Mouse (Mus musculus) brown adipose tissue, adult 24 weeks (tissue): ENCODE data around the gene Rab3c. TPM values are rescaled to one million over a fixed set of nuclear protein-coding genes. Genes with fewer than 3 reads are reported as not detected.

Experiments used
- H3K27ac ChIP-seq: fragments of 200-500 bp; replicated peaks from 2 replicates; pipeline ENCODE4 v1.5.1; 2012; ENCODE audit warnings: low read depth, mild to moderate bottlenecking, low read length
- H3K4me1 ChIP-seq: fragments of 200-500 bp; 2 replicates; pipeline ENCODE4 v1.6.1; 2012; ENCODE audit warnings: low read length, mixed read lengths; ENCODE audit not compliant: control insufficient read depth, insufficient read depth, insufficient read length
- H3K4me3 ChIP-seq: fragments of 200-500 bp; 2 replicates; pipeline ENCODE4 v1.5.1; 2012; ENCODE audit warnings: low read depth, mild to moderate bottlenecking, low read length, moderate library complexity; ENCODE audit not compliant: insufficient read depth
- polyA plus RNA-seq: library from polyadenylated mRNA; stranded (reverse); fragments of >200 nt; gene quantifications from 2 replicates; pipeline ENCODE4 v1.2.4, GENCODE M21; 2012; ENCODE audit not compliant: missing spikeins, insufficient read depth, insufficient read length

Rab3c gene
- polyA plus RNA-seq, 1 experiment = not detected

DNA sequence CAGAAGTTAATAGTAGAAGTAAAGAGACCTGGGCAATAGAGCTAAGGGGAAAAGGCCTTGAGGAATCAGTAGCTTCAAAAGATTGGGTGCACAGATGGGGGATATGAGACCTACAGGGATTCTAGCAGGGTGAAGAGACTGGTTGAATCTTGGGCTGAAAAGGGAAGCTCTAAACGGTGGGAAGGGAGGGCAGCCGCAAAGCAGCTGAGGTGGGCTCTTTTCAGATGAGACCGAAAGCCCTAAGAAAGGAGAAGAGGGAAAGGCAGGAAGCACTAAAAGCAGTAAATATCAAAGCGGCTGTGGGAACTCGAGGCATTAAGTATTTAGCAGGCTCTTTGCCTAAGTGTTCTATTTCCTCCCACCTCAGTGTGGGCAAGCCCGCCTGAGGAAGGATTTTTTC, 248.9 kb downstream of the Rab3c start:
- Histone ChIP-seq H3K4me3 (no peak overlapping the region), H3K4me1 (no peaks in the 10 kb centered on the region), H3K27ac (no peak overlapping the region)

- no peaks in the 10 kb centered on the region for H3K4me1 ChIP-seq
- H3K4me3 ChIP-seq = no peak overlapping the region
- H3K27ac ChIP-seq = no peak overlapping the region
These were observed 249.7 kb downstream of the Rab3c start for GRCm38 (mm10) chr13:110031061-110031460.

DNA sequence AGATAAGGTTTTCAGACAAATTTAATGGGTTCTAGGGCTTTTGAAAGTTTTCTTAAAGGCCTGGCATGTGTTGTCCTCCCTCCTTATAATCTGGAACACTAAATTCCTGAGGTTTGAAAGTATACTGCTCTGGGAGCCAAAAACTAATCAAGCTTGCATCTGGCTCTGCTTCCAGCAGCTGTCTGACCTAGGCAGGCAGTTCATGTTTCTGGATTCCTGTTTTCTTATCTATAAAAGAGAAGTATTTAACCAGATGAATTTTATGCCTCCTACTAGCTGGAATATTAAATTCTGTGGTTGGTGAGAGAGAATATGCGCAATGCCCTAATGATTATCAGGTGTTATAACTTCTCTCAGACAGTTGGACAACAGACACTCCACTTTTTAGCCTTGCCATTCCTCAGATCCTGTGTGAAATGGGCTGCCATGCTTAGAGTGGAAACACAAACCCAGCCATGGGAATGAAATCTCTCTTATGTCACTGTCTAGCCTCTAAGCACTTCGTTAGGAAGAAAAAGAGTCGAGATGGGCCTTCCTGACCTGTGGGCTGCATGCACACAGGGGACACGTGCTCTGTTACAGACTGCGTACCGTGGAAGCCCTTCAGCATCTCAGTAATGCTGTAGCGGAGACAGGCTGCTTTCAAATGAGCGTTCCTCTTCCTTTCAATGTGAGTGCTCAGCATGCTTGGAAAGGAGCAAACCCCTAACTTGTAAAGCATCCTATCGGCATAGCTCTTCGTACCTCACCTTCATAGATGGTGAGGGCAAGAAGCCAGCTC, 256.2 kb downstream of the Rab3c start:
- no peak overlapping the region for H3K27ac ChIP-seq
- H3K4me1 ChIP-seq = no peaks in the 10 kb centered on the region
- H3K4me3 ChIP-seq = no peak overlapping the region

DNA sequence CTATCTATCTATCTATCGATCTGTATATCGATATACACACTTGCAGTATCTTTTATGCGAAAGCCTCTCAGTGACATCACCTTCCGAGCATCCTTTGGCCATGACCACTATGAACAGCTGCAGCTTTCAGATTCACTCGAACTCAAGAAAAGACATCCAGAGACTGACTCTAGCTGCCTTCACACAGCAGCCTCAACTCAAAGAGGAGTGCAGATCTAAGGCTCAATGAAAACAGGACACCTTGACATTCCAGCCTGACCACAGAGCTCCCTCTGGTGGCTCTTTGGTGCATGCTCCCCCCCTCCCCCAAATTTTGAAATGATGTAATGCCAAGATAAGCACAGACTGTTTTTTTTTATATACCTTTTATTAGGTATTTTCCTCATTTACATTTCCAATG, 257.8 kb downstream of the Rab3c start:
- no peak overlapping the region for H3K4me3 ChIP-seq
- no peak overlapping the region for H3K27ac ChIP-seq
- H3K4me1 ChIP-seq = no peaks in the 10 kb centered on the region

- H3K27ac ChIP-seq = no peak overlapping the region
- H3K4me3 ChIP-seq = no peak overlapping the region
- no peaks in the 10 kb centered on the region for H3K4me1 ChIP-seq
These were observed 261.0 kb downstream of the Rab3c start for GRCm38 (mm10) chr13:110019774-110020173.

GRCm38 (mm10) chr13:110018941-110019743, 261.7 kb downstream of the Rab3c start:
- H3K27ac ChIP-seq = peak overlapping the region; percentile 89
- H3K4me1 ChIP-seq = no peaks in the 10 kb centered on the region
- peak overlapping the region; percentile 60 for H3K4me3 ChIP-seq

DNA sequence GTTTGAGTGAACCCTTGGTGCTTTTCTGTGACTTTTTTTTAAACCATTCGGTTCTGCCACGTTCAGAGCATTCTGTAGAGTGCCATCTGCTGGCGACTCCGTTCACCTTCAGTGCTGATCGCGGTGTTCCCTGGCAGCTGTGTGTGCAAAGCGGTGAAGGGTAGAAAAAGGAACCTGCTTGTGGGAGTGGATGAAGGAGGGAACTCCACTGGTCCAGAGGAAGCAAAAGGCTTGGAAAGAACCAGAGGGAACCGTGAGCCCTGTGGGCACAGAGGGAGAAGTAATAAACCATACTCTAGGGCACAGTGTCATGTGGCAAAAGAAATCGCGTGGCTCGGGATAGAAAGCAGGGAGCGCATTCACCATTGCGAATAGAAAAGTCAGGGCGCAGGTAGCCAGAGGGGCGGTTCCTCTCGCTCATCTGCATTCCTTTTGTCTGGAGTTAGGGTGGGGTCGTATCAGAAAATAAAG, 262.3 kb downstream of the Rab3c start:
- H3K27ac ChIP-seq = peak overlapping the region; percentile 89
- H3K4me1 ChIP-seq = no peaks in the 10 kb centered on the region
- peak overlapping the region; percentile 60 for H3K4me3 ChIP-seq

DNA sequence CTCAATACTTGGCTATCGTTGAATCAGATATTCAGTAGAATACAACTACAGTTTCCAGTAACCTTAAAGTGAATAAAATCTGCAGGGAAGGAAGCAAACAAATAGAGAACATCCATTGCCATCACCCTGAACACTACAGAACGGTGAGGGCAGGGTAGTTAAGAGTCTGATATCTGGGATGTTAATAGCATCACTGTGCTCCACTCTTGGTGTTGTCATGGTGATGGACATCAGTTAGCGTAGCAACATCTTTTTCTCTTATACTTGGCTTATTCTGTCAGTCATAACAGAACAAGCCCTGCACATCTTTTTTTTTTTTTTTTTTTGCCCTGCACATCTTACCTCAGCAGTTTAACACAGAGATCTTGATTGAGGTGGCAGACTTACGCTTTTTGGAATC, 268.8 kb downstream of the Rab3c start:
- Histone ChIP-seq H3K4me1 (no peaks in the 10 kb centered on the region), H3K4me3 (no peak overlapping the region), H3K27ac (no peak overlapping the region)

DNA sequence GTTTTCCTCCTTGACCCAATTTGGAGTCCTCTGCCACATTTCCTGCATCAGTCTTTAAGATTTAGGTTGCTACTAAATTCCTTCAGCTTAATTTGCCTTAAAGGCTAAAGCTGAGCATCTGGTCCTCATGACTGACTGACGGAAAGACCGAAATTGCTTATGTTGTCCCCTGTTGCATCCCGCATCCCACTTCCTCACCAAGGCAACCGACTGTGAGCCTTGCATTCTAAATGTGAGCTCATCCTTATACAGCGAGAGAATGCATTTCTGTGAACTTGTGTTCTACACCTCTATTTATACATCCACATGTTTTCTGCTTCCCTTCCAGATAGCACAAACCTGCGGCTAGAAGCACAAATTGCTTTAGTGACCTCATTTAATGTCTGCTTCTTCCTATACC, 269.9 kb downstream of the Rab3c start:
- no peak overlapping the region for H3K27ac ChIP-seq
- H3K4me3 ChIP-seq = no peak overlapping the region
- H3K4me1 ChIP-seq = no peaks in the 10 kb centered on the region

- no peak overlapping the region for H3K4me3 ChIP-seq
- no peak overlapping the region for H3K27ac ChIP-seq
- H3K4me1 ChIP-seq = no peaks in the 10 kb centered on the region
These were observed 272.3 kb downstream of the Rab3c start for GRCm38 (mm10) chr13:110008539-110008938.

DNA sequence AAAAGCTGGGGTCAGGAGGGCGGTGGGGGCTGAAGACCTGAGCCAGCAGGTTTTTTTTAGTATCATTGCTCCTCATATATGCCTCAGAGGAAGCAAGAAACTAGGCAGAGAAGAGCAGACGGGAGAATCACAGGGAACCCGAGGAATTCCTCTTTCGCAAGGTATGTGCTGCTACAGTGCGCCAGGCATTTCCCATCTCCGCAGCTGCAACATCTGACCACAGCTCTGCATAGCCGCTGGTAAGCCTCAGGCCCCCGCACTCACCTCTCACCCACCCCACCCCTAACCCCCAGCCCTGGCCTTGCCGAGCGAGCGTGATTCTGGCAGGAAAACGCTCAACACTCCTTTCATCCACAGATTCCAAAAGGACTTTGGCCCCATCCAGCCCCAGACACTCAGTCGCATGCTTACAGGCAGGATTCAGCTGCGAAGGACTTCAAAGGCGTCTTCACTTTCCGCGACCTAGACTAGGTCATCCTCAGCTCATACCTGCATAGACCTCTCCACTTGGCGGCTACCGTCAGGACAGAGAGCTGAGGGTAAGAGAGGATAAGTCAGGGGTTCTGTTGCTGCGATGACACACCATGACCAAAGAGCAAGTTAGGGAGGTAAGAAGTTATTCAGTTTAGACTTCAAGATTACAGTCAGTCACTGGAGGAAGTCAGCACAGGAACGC, 274.6 kb downstream of the Rab3c start:
- Histone ChIP-seq H3K27ac (no peak overlapping the region), H3K4me1 (no peaks in the 10 kb centered on the region), H3K4me3 (no peak overlapping the region)

Other genes with a start within 250 kb of the Rab3c start
- gene Gapt, start 76.2 kb upstream of the Rab3c start, polyA plus RNA-seq = not detected in 2 replicates
- gene Plk2, start 114.0 kb upstream of the Rab3c start, polyA plus RNA-seq = 7.1 and 7.2 TPM in 2 replicates